9 mouse cellular contexts compared by ENCODE assay signal in the genomic region with DNA sequence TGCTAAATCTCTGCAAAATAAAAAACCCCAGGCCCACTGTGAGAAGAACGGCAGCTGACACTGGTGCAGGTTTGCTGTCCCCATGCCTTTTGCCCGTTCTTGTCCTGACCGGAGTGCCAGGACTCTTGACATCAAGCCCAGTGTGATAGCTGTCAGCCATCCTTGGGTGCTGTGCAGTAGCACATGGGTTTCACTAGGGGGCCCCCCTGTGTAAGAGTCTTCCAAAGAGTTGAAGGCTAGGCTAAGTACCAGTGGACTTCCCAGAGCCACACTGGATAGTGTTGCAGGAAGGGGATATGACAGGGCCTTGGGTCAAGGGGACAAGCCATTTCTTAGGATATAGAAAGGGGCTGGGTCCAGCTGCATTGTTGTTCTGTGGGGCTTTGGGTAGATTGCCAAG. TPM values are rescaled to one million over a fixed set of nuclear protein-coding genes. Genes with fewer than 3 reads are reported as not detected.
DNase-seq lines count a peak whose midpoint lies in the region; ATAC-seq lines count a peak whose summit lies in the region.
"Had no signal": no experiment of that assay in that cellular context is flagged by ENCODE, and none has a peak within 500 bp of the region (broad histone marks: within the 10 kb centered on the region; RNA-seq: fewer than 3 reads in every experiment).

No protein-coding gene starts in this region.

- peaks cover 38% of the 10 kb centered on the region for H3K36me3 ChIP-seq in embryonic facial prominence, embryonic 10.5 days (replicated peaks)
- peaks cover 16% of the 10 kb centered on the region; the same call in 1 of the 2 replicates for H3K36me3 ChIP-seq in heart, embryonic 15.5 days
- peaks cover 15% of the 10 kb centered on the region; the same call in 1 of the 2 replicates for H3K36me3 ChIP-seq in liver, embryonic 13.5 days
- H3K36me3 ChIP-seq in neural tube, embryonic 12.5 days: peaks cover 32% of the 10 kb centered on the region

- H3K9me3 ChIP-seq in embryonic facial prominence, embryonic 10.5 days: no peaks in the 10 kb centered on the region
- H3K9me3 ChIP-seq in heart, embryonic 15.5 days (replicated peaks): no peaks in the 10 kb centered on the region
- no peaks in the 10 kb centered on the region for H3K9me3 ChIP-seq in liver, embryonic 13.5 days (replicated peaks)
- no peaks in the 10 kb centered on the region for H3K9me3 ChIP-seq in neural tube, embryonic 12.5 days
- H3K9me3 ChIP-seq: embryonic facial prominence, embryonic 15.5 days had no signal

- no peak overlapping the region for H3K4me2 ChIP-seq in heart, embryonic 15.5 days
- no peak overlapping the region for H3K4me2 ChIP-seq in liver, embryonic 13.5 days
- no peak overlapping the region for H3K4me2 ChIP-seq in neural tube, embryonic 12.5 days (replicated peaks)
- H3K4me2 ChIP-seq: embryonic facial prominence, embryonic 15.5 days had no signal

- H3K4me3 ChIP-seq in embryonic facial prominence, embryonic 10.5 days: no peak overlapping the region
- no peak overlapping the region for H3K4me3 ChIP-seq in heart, embryonic 15.5 days
- no peak overlapping the region for H3K4me3 ChIP-seq in liver, embryonic 13.5 days (replicated peaks)
- H3K4me3 ChIP-seq in neural tube, embryonic 12.5 days: no peak overlapping the region
- H3K4me3 ChIP-seq: embryonic facial prominence, embryonic 15.5 days had no signal

- DNase-seq in CD4-positive helper T cell, adult 2 months (ENCODE audit: low read depth, low spot score): peak; percentile 60
- peak; percentile 85 for DNase-seq in adrenal gland, postnatal 10 days
- peak; percentile 68 for DNase-seq in embryonic facial prominence, embryonic 10.5 days (ENCODE audit: low spot score)
- DNase-seq in kidney, postnatal 14 days: peak; percentile 75
- peak; percentile 63 for DNase-seq in liver, embryonic 13.5 days
- peak; percentile 77 for DNase-seq in testis, postnatal 10 days (ENCODE audit: low spot score)

- H3K9ac ChIP-seq in heart, embryonic 15.5 days: no peak overlapping the region
- no peak overlapping the region for H3K9ac ChIP-seq in liver, embryonic 13.5 days
- 0 out of 2 replicates have a peak overlapping the region, but pooled peaks have one; percentile 3 for H3K9ac ChIP-seq in neural tube, embryonic 12.5 days
- H3K9ac ChIP-seq: embryonic facial prominence, embryonic 15.5 days had no signal

- H3K27ac ChIP-seq in embryonic facial prominence, embryonic 10.5 days (replicated peaks): no peak overlapping the region
- H3K27ac ChIP-seq in heart, embryonic 15.5 days: no peak overlapping the region
- no peak overlapping the region for H3K27ac ChIP-seq in liver, embryonic 13.5 days
- H3K27ac ChIP-seq in neural tube, embryonic 12.5 days: no peak overlapping the region
- H3K27ac ChIP-seq: embryonic facial prominence, embryonic 15.5 days had no signal

- peak; percentile 39; the same call in 1 of the 2 replicates for ATAC-seq in heart, embryonic 15.5 days (replicated peaks; ENCODE audit: insufficient number of reproducible peaks, insufficient read depth, low FRiP score, low read depth)
- peak; percentile 61 for ATAC-seq in liver, embryonic 13.5 days (ENCODE audit: low read depth)
- ATAC-seq in neural tube, embryonic 12.5 days (ENCODE audit: low FRiP score, low read depth): peak; percentile 45

- 56% methylated on average over 3 of the region's 3 CpGs for whole genome bisulfite sequencing in embryonic facial prominence, embryonic 10.5 days
- 39% methylated on average over 3 of the region's 3 CpGs for WGBS in heart, embryonic 15.5 days
- WGBS in liver, embryonic 13.5 days (ENCODE audit: insufficient replicate concordance): 37% methylated on average over 3 of the region's 3 CpGs
- 55% methylated on average over 3 of the region's 3 CpGs for WGBS in neural tube, embryonic 12.5 days

- peaks cover 13% of the 10 kb centered on the region; the same call in 1 of the 2 replicates for H3K4me1 ChIP-seq in embryonic facial prominence, embryonic 10.5 days
- H3K4me1 ChIP-seq in heart, embryonic 15.5 days (replicated peaks): no peaks in the 10 kb centered on the region
- 0 out of 2 replicates have a peak, but pooled peaks cover 2% of the 10 kb centered on the region for H3K4me1 ChIP-seq in liver, embryonic 13.5 days (replicated peaks)
- H3K4me1 ChIP-seq in neural tube, embryonic 12.5 days: no peaks in the 10 kb centered on the region
- H3K4me1 ChIP-seq: embryonic facial prominence, embryonic 15.5 days had no signal

- peaks cover 40% of the 10 kb centered on the region for H3K27me3 ChIP-seq in embryonic facial prominence, embryonic 10.5 days (replicated peaks; ENCODE audit: low read depth, poor library complexity, severe bottlenecking)
- peaks cover 23% of the 10 kb centered on the region for H3K27me3 ChIP-seq in heart, embryonic 15.5 days
- H3K27me3 ChIP-seq in liver, embryonic 13.5 days: peaks cover 32% of the 10 kb centered on the region
- peaks cover 31% of the 10 kb centered on the region for H3K27me3 ChIP-seq in neural tube, embryonic 12.5 days (replicated peaks)

RNA-seq across cellular contexts. Expression of gene Comp, which starts 9.9 kb away (rescaled TPM):
- total RNA-seq in adrenal gland, postnatal 10 days (2021): 1 to 10 TPM in 1 of 2 experiments, under 1 TPM in 1; 0.97 to 2.0 TPM
- 0.19 and 0.37 TPM in 2 replicates for polyA plus RNA-seq in embryonic facial prominence, embryonic 10.5 days (2016; fragmentation: Nextera tagmentation; extraction: Ambion mirVana)
- polyA plus RNA-seq in heart, embryonic 15.5 days (2015; fragmentation: Nextera tagmentation; extraction: Ambion mirVana): 2.8 and 4.0 TPM in 2 replicates
- 0.48 and 0.58 TPM in 2 replicates for polyA plus RNA-seq in liver, embryonic 13.5 days (2015; fragmentation: Nextera tagmentation; extraction: Ambion mirVana)
- polyA plus RNA-seq in neural tube, embryonic 12.5 days (2016; fragmentation: Nextera tagmentation; extraction: Ambion mirVana): 0.42 and 0.68 TPM in 2 replicates

RNA-seq across cellular contexts. Expression of gene Upf1, which starts 30.2 kb away (rescaled TPM):
- total RNA-seq in adrenal gland, postnatal 10 days (2021): 10 to 100 TPM; 49.1 to 51.4 TPM
- polyA plus RNA-seq in embryonic facial prominence, embryonic 10.5 days (2016; fragmentation: Nextera tagmentation; extraction: Ambion mirVana): 21.9 and 22.1 TPM in 2 replicates
- polyA plus RNA-seq in heart, embryonic 15.5 days (2015; fragmentation: Nextera tagmentation; extraction: Ambion mirVana): 10.5 and 13.4 TPM in 2 replicates
- polyA plus RNA-seq in liver, embryonic 13.5 days (2015; fragmentation: Nextera tagmentation; extraction: Ambion mirVana): 11.5 and 12.8 TPM in 2 replicates
- 29.4 and 31.3 TPM in 2 replicates for polyA plus RNA-seq in neural tube, embryonic 12.5 days (2016; fragmentation: Nextera tagmentation; extraction: Ambion mirVana)

RNA-seq across cellular contexts. Expression of gene Gdf1, which starts 53.7 kb away (rescaled TPM):
- 1 to 10 TPM in 1 of 2 experiments, under 1 TPM in 1; 0.88 to 1.2 TPM for total RNA-seq in adrenal gland, postnatal 10 days (2021)
- 5.6 and 5.7 TPM in 2 replicates for polyA plus RNA-seq in embryonic facial prominence, embryonic 10.5 days (2016; fragmentation: Nextera tagmentation; extraction: Ambion mirVana)
- 0.31 and 1.4 TPM in 2 replicates for polyA plus RNA-seq in heart, embryonic 15.5 days (2015; fragmentation: Nextera tagmentation; extraction: Ambion mirVana)
- 0.17 and 0.29 TPM in 2 replicates for polyA plus RNA-seq in liver, embryonic 13.5 days (2015; fragmentation: Nextera tagmentation; extraction: Ambion mirVana)
- 2.3 and 3.9 TPM in 2 replicates for polyA plus RNA-seq in neural tube, embryonic 12.5 days (2016; fragmentation: Nextera tagmentation; extraction: Ambion mirVana)

RNA-seq across cellular contexts. Expression of gene Crtc1, which starts 56.1 kb away (rescaled TPM):
- total RNA-seq in adrenal gland, postnatal 10 days (2021): 10 to 100 TPM; 14.1 to 19.4 TPM
- 17.3 and 20.6 TPM in 2 replicates for polyA plus RNA-seq in embryonic facial prominence, embryonic 10.5 days (2016; fragmentation: Nextera tagmentation; extraction: Ambion mirVana)
- 8.7 and 14.2 TPM in 2 replicates for polyA plus RNA-seq in heart, embryonic 15.5 days (2015; fragmentation: Nextera tagmentation; extraction: Ambion mirVana)
- polyA plus RNA-seq in liver, embryonic 13.5 days (2015; fragmentation: Nextera tagmentation; extraction: Ambion mirVana): 3.9 and 4.9 TPM in 2 replicates
- 22.3 and 24.6 TPM in 2 replicates for polyA plus RNA-seq in neural tube, embryonic 12.5 days (2016; fragmentation: Nextera tagmentation; extraction: Ambion mirVana)
